ENCODE assay signal across 21 mouse cellular contexts in the genomic region with DNA sequence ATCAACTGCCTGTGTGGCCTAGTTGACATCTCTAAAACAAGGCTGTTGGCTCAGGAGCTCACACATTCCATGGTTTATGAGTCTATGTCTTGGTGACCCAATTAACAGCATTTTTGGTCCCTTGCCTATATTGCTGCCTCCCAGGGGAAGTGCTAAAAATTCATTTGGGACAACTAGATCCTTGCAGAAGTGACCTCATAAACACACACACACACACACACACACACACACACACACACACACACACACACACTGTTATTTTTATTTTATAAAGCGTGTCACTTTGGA. TPM values are rescaled to one million over a fixed set of nuclear protein-coding genes. Genes with fewer than 3 reads are reported as not detected.
DNase-seq lines count a peak whose midpoint lies in the region; ATAC-seq and TF ChIP-seq lines count a peak whose summit lies in the region.
"Had no signal": no experiment of that assay in that cellular context is flagged by ENCODE, and none has a peak within 500 bp of the region (broad histone marks: within the 10 kb centered on the region; RNA-seq: fewer than 3 reads in every experiment).

No protein-coding gene starts in this region.

- H3K4me2 ChIP-seq in kidney, postnatal 0 days (ENCODE audit: low read length) = no peak overlapping the region
- H3K4me2 ChIP-seq: embryonic facial prominence, embryonic 13.5 days; heart, embryonic 13.5 days; liver, embryonic 12.5 days had no signal

- no peak overlapping the region for H3K9ac ChIP-seq in liver, adult 2 months (ENCODE audit: low read depth, low read length)
- H3K9ac ChIP-seq in kidney, postnatal 0 days (ENCODE audit: low read depth, low read length) = no peak overlapping the region
- H3K9ac ChIP-seq: embryonic facial prominence, embryonic 13.5 days; heart, embryonic 13.5 days; liver, embryonic 12.5 days had no signal

- 100% methylated on average over 1 of the region's 1 CpGs for WGBS in liver, adult 2 months
- WGBS in kidney, postnatal 0 days = 89% methylated on average over 1 of the region's 1 CpGs

- H3K4me1 ChIP-seq in liver, adult 2 months (ENCODE audit: control insufficient read depth, insufficient read depth, low read length) = peaks cover 3% of the 10 kb centered on the region; the same call in 1 of the 2 replicates
- no peaks in the 10 kb centered on the region for H3K4me1 ChIP-seq in kidney, postnatal 0 days (replicated peaks; ENCODE audit: insufficient read depth, low read length)
- H3K4me1 ChIP-seq: embryonic facial prominence, embryonic 13.5 days; liver, embryonic 12.5 days had no signal

- TF ChIP-seq POLR2A in liver, adult 2 months (IDR thresholded peaks at IDR 0.05; ENCODE audit: extremely low read depth, insufficient read depth, low read length) = no peak

- H3K27ac ChIP-seq in liver, adult 2 months (replicated peaks; ENCODE audit: insufficient read depth, low read depth, low read length) = 0 out of 2 replicates have a peak overlapping the region, but pooled peaks have one; percentile 29
- H3K27ac ChIP-seq in kidney, postnatal 0 days = 0 out of 2 replicates have a peak overlapping the region, but pooled peaks have one; percentile 39
- H3K27ac ChIP-seq: embryonic facial prominence, embryonic 13.5 days; heart, embryonic 13.5 days; hindbrain, embryonic 10.5 days; hindbrain, postnatal 0 days; left cerebral cortex, adult 2 months; liver, embryonic 12.5 days had no signal

- H3K4me3 ChIP-seq in liver, adult 2 months (ENCODE audit: insufficient read depth, low read depth, low read length) = no peak overlapping the region
- no peak overlapping the region for H3K4me3 ChIP-seq in kidney, postnatal 0 days (replicated peaks; ENCODE audit: low read depth, low read length)
- H3K4me3 ChIP-seq: embryonic facial prominence, embryonic 13.5 days; heart, embryonic 13.5 days; hindbrain, embryonic 10.5 days; left cerebral cortex, adult 2 months; liver, embryonic 12.5 days had no signal

- H3K27me3 ChIP-seq in liver, adult 2 months (ENCODE audit: control insufficient read depth, insufficient read depth, low read length) = no peaks in the 10 kb centered on the region
- no peaks in the 10 kb centered on the region for H3K27me3 ChIP-seq in kidney, postnatal 0 days (ENCODE audit: insufficient read depth, low read length)
- H3K27me3 ChIP-seq: embryonic facial prominence, embryonic 13.5 days; heart, embryonic 13.5 days; liver, embryonic 12.5 days had no signal

- no peak for TF ChIP-seq CTCF in liver, adult 2 months (IDR thresholded peaks at IDR 0.05; ENCODE audit: low read depth, low read length)
- no peak for TF ChIP-seq CTCF in kidney, postnatal 0 days (IDR thresholded peaks at IDR 0.05; ENCODE audit: low read depth)

- ATAC-seq in kidney, postnatal 0 days (replicated peaks; ENCODE audit: low FRiP score, low read depth) = peak; percentile 46; the same call in 1 of the 2 replicates
- ATAC-seq: forebrain, embryonic 16.5 days; intestine, postnatal 0 days had no signal

- H3K36me3 ChIP-seq in liver, adult 2 months (ENCODE audit: control insufficient read depth, insufficient read depth, low read length) = no peaks in the 10 kb centered on the region
- no peaks in the 10 kb centered on the region for H3K36me3 ChIP-seq in kidney, postnatal 0 days (ENCODE audit: insufficient read depth, low read length)
- H3K36me3 ChIP-seq: embryonic facial prominence, embryonic 13.5 days; heart, embryonic 13.5 days; hindbrain, embryonic 10.5 days; liver, embryonic 12.5 days had no signal

- no peaks in the 10 kb centered on the region for H3K79me2 ChIP-seq in liver, adult 2 months (ENCODE audit: control insufficient read depth, insufficient read depth, low read length)

- H3K9me3 ChIP-seq in kidney, postnatal 0 days (replicated peaks; ENCODE audit: low read length) = no peaks in the 10 kb centered on the region
- H3K9me3 ChIP-seq: embryonic facial prominence, embryonic 13.5 days; heart, embryonic 13.5 days; hindbrain, embryonic 10.5 days; liver, embryonic 12.5 days had no signal

- intact Hi-C loops in heart, postnatal 36 days (cut with DNase I) = no loop called here

- peak; percentile 54 for DNase-seq in heart, adult 8-10 months (ENCODE audit: low spot score)
- DNase-seq in heart, postnatal 36 days = no peak
- no peak for DNase-seq in liver, adult 2 months (ENCODE audit: extremely low read depth, low read depth, low spot score)
- DNase-seq in liver = no peak
- peak; percentile 71 for DNase-seq in kidney, postnatal 0 days (ENCODE audit: low spot score)
- no peak for DNase-seq in left cerebral cortex, adult 11 months (ENCODE audit: low spot score)
- no peak for DNase-seq in urinary bladder, postnatal 4 days (ENCODE audit: low spot score in 2 of 2)
- DNase-seq: adrenal gland, adult 8-10 months; gastrocnemius, postnatal 25 days; lung, adult 2 months; right cerebral cortex, postnatal 25 days; thymus, adult 18-20 months had no signal

RNA-seq across cellular contexts. Expression of a gene that starts 22.0 kb away (rescaled TPM):
- 100 to 1,000 TPM; 219 to 244 (median 237) TPM for total RNA-seq in heart, adult 8-10 months (2022)
- 100 to 1,000 TPM; 254 to 268 TPM for total RNA-seq in heart, postnatal 36 days (2021)
- total RNA-seq in liver, adult 2 months (2014; rRNA removed) = 144 and 161 TPM in 2 replicates
- polyA plus RNA-seq in liver, adult 2 months (2012; rRNA removed) = 56.1 and 67.4 TPM in 2 replicates
- 412 and 452 TPM in 2 replicates for polyA plus RNA-seq in kidney, postnatal 0 days (2015; fragmentation: Nextera tagmentation; extraction: Ambion mirVana)

RNA-seq across cellular contexts. Expression of a gene that starts 26.2 kb away (rescaled TPM):
- total RNA-seq in heart, adult 8-10 months (2022) = 10 to 100 TPM; 11.2 to 18.0 (median 12.8) TPM
- total RNA-seq in heart, postnatal 36 days (2021) = 10 to 100 TPM; 14.4 to 17.7 TPM
- 2.7 and 5.1 TPM in 2 replicates for total RNA-seq in liver, adult 2 months (2014; rRNA removed)
- polyA plus RNA-seq in liver, adult 2 months (2012; rRNA removed) = 11.0 and 21.8 TPM in 2 replicates
- polyA plus RNA-seq in kidney, postnatal 0 days (2015; fragmentation: Nextera tagmentation; extraction: Ambion mirVana) = 11.6 and 12.8 TPM in 2 replicates
- total RNA-seq: neutrophil, adult 5-6 weeks had no signal

Comparison
In these comparisons a context has a peak if more than half of its experiments do, and no peak if none do; other contexts are left out.
1. DNase-seq: peak in heart, adult 8-10 months (single experiment) and kidney, postnatal 0 days (single experiment); none in heart, postnatal 36 days (0 of 2), liver, adult 2 months (single experiment), liver (single experiment), left cerebral cortex, adult 11 months (single experiment) and urinary bladder, postnatal 4 days (0 of 2).